ENCODE assay signal across 9 mouse cellular contexts in genomic region chr7:120934716-120935115, GRCm38 (mm10). TPM values are rescaled to one million over a fixed set of nuclear protein-coding genes. Genes with fewer than 3 reads are reported as not detected.
A peak's percentile ranks its signal among the peaks of the same experiment; 100 is the strongest.
DNase-seq lines count a peak whose midpoint lies in the region; ATAC-seq and TF ChIP-seq lines count a peak whose summit lies in the region.
"Had no signal": no experiment of that assay in that cellular context is flagged by ENCODE, and none has a peak within 500 bp of the region (broad histone marks: within the 10 kb centered on the region; RNA-seq: fewer than 3 reads in every experiment).

No protein-coding gene starts in this region.

- H3K4me3 ChIP-seq in testis, adult 2 months (ENCODE audit: control insufficient read depth, low read depth, low read length), result no peak overlapping the region
- H3K4me3 ChIP-seq in embryonic facial prominence, embryonic 11.5 days (ENCODE audit: low read depth, low read length), result no peak overlapping the region
- no peak overlapping the region for H3K4me3 ChIP-seq in liver, embryonic 15.5 days (replicated peaks)
- H3K4me3 ChIP-seq: limb, embryonic 15.5 days had no signal

- TF ChIP-seq CTCF in testis, adult 2 months (IDR thresholded peaks at IDR 0.05; ENCODE audit: control insufficient read depth, insufficient read depth, insufficient replicate concordance, low read depth, low read length), result peak; percentile 39; the same call in 1 of the 2 replicates

- no peaks in the 10 kb centered on the region for H3K9me3 ChIP-seq in embryonic facial prominence, embryonic 11.5 days (replicated peaks; ENCODE audit: control insufficient read depth, low read length)
- H3K9me3 ChIP-seq in liver, embryonic 15.5 days (replicated peaks), result no peaks in the 10 kb centered on the region
- H3K9me3 ChIP-seq: limb, embryonic 15.5 days had no signal

- WGBS in embryonic facial prominence, embryonic 11.5 days, result 45% methylated on average over 5 of the region's 5 CpGs
- WGBS in liver, embryonic 15.5 days (ENCODE audit: insufficient replicate concordance), result 40% methylated on average over 5 of the region's 5 CpGs

- TF ChIP-seq POLR2A in testis, adult 2 months (IDR thresholded peaks at IDR 0.05; ENCODE audit: control insufficient read depth, low read depth, low read length), result no peak

- DNase-seq in cerebellum, adult 18-20 months, result peak; percentile 42
- no peak for DNase-seq in cerebellum, adult 11-12 months
- DNase-seq in testis, postnatal 14 days (ENCODE audit: low spot score), result no peak
- DNase-seq in embryonic facial prominence, embryonic 11.5 days (ENCODE audit: low spot score), result peak; percentile 78
- DNase-seq in kidney, adult 11 months, result peak; percentile 54
- peak; percentile 48 to 60 for DNase-seq in right cerebral cortex, postnatal 10 days (ENCODE audit: low spot score in 2 of 2)

- H3K27ac ChIP-seq in testis, adult 2 months (ENCODE audit: control insufficient read depth, insufficient read depth, low read depth, low read length), result no peak overlapping the region
- H3K27ac ChIP-seq in embryonic facial prominence, embryonic 11.5 days (replicated peaks; ENCODE audit: low read depth, low read length), result no peak overlapping the region
- no peak overlapping the region for H3K27ac ChIP-seq in liver, embryonic 15.5 days (replicated peaks)
- H3K27ac ChIP-seq: limb, embryonic 15.5 days had no signal

- no peaks in the 10 kb centered on the region for H3K27me3 ChIP-seq in testis, adult 2 months (ENCODE audit: control insufficient read depth, insufficient read depth, low read length)
- no peaks in the 10 kb centered on the region for H3K27me3 ChIP-seq in embryonic facial prominence, embryonic 11.5 days (ENCODE audit: control insufficient read depth, insufficient read depth, low read length)
- no peaks in the 10 kb centered on the region for H3K27me3 ChIP-seq in liver, embryonic 15.5 days
- H3K27me3 ChIP-seq: limb, embryonic 15.5 days had no signal

- no peaks in the 10 kb centered on the region for H3K4me1 ChIP-seq in testis, adult 2 months (ENCODE audit: control insufficient read depth, insufficient read depth, low read length)
- no peaks in the 10 kb centered on the region for H3K4me1 ChIP-seq in embryonic facial prominence, embryonic 11.5 days (ENCODE audit: control insufficient read depth, insufficient read depth, low read length)
- peaks cover 18% of the 10 kb centered on the region for H3K4me1 ChIP-seq in liver, embryonic 15.5 days (replicated peaks)
- H3K4me1 ChIP-seq: limb, embryonic 15.5 days had no signal

- no peak overlapping the region for H3K9ac ChIP-seq in embryonic facial prominence, embryonic 11.5 days (replicated peaks; ENCODE audit: low read length)
- no peak overlapping the region for H3K9ac ChIP-seq in liver, embryonic 15.5 days
- H3K9ac ChIP-seq: limb, embryonic 15.5 days had no signal

- peaks cover 12% of the 10 kb centered on the region for H3K36me3 ChIP-seq in testis, adult 2 months (ENCODE audit: control insufficient read depth, insufficient read depth, low read length)
- peaks cover 2% of the 10 kb centered on the region for H3K36me3 ChIP-seq in embryonic facial prominence, embryonic 11.5 days (replicated peaks; ENCODE audit: control insufficient read depth, insufficient read depth, low read depth, low read length)
- peaks cover 95% of the 10 kb centered on the region for H3K36me3 ChIP-seq in liver, embryonic 15.5 days (replicated peaks)

- no peak for ATAC-seq in embryonic facial prominence, embryonic 11.5 days (replicated peaks; ENCODE audit: insufficient number of reproducible peaks, low FRiP score, low TSS enrichment, low read depth)
- peak; percentile 50; the same call in 1 of the 2 replicates for ATAC-seq in liver, embryonic 15.5 days (ENCODE audit: insufficient read depth)

- no peak overlapping the region for H3K4me2 ChIP-seq in embryonic facial prominence, embryonic 11.5 days (ENCODE audit: low read depth, low read length)
- H3K4me2 ChIP-seq in liver, embryonic 15.5 days, result no peak overlapping the region
- H3K4me2 ChIP-seq: limb, embryonic 15.5 days had no signal

RNA-seq across cellular contexts. Expression of gene Polr3e, which starts 17.2 kb away (rescaled TPM):
- 25.8 and 26.9 TPM in 2 replicates for polyA plus RNA-seq in testis, adult 2 months (2012; rRNA removed)
- 22.7 and 22.8 TPM in 2 replicates for polyA plus RNA-seq in embryonic facial prominence, embryonic 11.5 days (2014; fragmentation: Nextera tagmentation; extraction: Ambion mirVana)
- polyA plus RNA-seq in liver, embryonic 15.5 days (2015; fragmentation: Nextera tagmentation; extraction: Ambion mirVana), result 12.8 and 13.4 TPM in 2 replicates

RNA-seq across cellular contexts. Expression of gene Cdr2, which starts 47.4 kb away (rescaled TPM):
- 31.9 and 32.2 TPM in 2 replicates for polyA plus RNA-seq in testis, adult 2 months (2012; rRNA removed)
- polyA plus RNA-seq in embryonic facial prominence, embryonic 11.5 days (2014; fragmentation: Nextera tagmentation; extraction: Ambion mirVana), result 12.7 and 14.7 TPM in 2 replicates
- polyA plus RNA-seq in liver, embryonic 15.5 days (2015; fragmentation: Nextera tagmentation; extraction: Ambion mirVana), result 48.6 and 56.8 TPM in 2 replicates

RNA-seq across cellular contexts. Expression of gene Mfsd13b, which starts 47.6 kb away (rescaled TPM):
- polyA plus RNA-seq in testis, adult 2 months (2012; rRNA removed), result 111 and 130 TPM in 2 replicates
- polyA plus RNA-seq in embryonic facial prominence, embryonic 11.5 days (2014; fragmentation: Nextera tagmentation; extraction: Ambion mirVana), result not detected in 2 replicates
- polyA plus RNA-seq in liver, embryonic 15.5 days (2015; fragmentation: Nextera tagmentation; extraction: Ambion mirVana), result 0.15 TPM in 1 of 2 replicates, not detected in the other

Comparison
In these comparisons a context has a peak if more than half of its experiments do, and no peak if none do; other contexts are left out.
1. DNase-seq: peak in cerebellum, adult 18-20 months (2 of 2), embryonic facial prominence, embryonic 11.5 days (single experiment), kidney, adult 11 months (single experiment) and right cerebral cortex, postnatal 10 days (2 of 2); none in cerebellum, adult 11-12 months (single experiment) and testis, postnatal 14 days (single experiment).
2. RNA of gene Mfsd13b, which starts 47.6 kb away (polyA plus RNA-seq): 111 to 130 TPM in testis, adult 2 months; 0.15 TPM in liver, embryonic 15.5 days and not detected in embryonic facial prominence, embryonic 11.5 days; every median in the first group is over 10 times any median in the second.